Mouse (Mus musculus): ENCODE data around the gene Tbc1d10a.

Tbc1d10a gene

DNA sequence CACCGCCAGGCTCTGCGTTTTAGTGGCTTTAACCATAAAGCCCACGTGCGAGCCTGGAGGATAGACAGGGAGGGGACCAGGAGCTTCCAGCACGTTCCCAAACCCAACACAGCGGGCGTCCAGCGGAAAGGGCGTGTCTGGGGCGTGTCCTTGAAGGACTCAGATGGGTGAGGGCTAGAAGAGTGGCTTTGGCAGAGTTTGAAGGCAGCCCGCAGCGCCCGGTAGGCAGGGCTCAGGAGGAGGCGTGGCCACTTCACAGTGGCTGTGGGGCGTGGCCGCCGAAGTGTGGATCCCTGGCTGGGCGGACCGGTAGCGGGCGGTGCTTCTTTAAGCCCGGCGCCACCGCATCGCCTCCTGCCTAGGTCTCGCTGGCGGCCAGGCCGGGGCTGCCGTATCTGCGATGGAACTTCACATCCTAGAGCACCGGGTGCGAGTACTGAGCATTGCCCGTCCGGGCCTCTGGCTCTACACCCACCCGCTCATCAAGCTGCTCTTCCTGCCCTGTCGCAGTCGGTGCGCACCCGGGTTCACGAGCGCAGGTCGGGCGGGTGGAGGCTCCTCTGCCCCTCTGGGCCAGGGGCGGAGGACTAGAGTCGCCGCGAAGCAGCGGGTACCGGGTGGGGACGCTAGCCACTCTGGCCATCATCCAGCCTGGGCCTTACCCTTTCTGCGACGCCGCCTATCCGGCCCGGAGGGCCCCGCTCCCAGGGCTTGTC lies 31.5 kb downstream of the Tbc1d10a start, which contains the start of gene Castor1:
Castor1 (plus strand) TSS at position 312 of the 716 bp plus-strand sequence.
- peak; percentile 29 for DNase-seq

DNA sequence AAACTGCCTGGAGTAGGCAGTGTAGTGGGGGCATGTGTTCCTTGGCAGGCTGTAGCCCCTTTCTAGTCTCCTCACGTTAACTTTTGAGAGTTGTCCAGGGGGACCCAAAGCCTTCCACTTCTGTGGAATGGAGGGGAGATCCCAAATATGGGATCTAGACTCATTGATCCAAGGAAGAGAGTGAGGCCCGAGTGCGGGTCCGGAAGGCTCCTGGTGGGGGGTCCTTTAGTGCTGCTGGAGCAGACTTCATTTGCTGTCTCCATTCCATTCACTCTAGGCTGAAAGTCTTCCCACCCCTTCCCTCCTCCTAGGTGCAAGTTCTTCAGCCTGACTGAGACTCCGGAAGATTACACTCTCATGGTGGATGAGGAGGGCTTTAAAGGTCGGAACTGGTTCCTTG lies 32.0 kb downstream of the Tbc1d10a start:
- DNase-seq, result no peak

DNA sequence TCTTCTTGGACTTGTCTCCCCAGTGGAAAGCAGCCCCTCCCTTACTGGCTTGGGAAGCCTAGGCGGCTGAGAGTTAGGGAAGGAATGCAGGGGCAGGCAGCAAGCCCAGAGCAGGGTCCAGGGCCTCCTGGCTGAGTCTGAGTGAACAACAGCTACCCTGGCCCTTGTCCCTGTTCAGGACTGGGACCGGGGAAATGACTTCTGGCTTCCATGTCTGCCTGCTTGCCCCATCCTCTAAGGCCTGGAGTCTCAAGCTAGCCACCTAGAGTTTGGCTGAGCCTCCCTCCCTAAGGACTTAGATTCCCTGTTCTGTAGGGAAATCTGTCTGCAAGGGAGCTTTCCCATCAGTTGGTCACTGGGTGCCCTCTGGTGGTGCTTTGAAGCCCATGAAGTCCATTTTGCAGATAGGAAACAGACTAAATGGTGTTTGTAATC lies 32.7 kb downstream of the Tbc1d10a start:
- peak; percentile 44 for DNase-seq

DNA sequence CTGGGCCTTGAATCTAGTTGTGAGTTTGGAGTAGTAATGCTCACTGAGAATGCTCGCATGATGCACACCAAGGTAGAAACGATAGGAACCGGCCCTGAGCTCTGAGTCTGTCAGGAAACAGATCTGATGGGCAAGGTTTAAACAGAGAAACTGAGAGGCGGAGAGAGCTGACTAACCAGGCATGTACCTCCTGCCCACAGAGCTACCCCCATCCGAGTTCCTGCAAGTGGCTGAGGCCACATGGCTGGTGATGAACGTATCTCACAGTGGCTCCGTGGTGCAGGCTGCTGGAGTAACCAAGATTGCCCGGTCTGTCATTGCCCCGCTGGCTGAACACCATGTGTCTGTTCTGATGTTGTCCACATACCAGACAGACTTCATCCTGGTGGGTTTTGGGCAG lies 33.3 kb downstream of the Tbc1d10a start:
- DNase-seq, result no peak

DNA sequence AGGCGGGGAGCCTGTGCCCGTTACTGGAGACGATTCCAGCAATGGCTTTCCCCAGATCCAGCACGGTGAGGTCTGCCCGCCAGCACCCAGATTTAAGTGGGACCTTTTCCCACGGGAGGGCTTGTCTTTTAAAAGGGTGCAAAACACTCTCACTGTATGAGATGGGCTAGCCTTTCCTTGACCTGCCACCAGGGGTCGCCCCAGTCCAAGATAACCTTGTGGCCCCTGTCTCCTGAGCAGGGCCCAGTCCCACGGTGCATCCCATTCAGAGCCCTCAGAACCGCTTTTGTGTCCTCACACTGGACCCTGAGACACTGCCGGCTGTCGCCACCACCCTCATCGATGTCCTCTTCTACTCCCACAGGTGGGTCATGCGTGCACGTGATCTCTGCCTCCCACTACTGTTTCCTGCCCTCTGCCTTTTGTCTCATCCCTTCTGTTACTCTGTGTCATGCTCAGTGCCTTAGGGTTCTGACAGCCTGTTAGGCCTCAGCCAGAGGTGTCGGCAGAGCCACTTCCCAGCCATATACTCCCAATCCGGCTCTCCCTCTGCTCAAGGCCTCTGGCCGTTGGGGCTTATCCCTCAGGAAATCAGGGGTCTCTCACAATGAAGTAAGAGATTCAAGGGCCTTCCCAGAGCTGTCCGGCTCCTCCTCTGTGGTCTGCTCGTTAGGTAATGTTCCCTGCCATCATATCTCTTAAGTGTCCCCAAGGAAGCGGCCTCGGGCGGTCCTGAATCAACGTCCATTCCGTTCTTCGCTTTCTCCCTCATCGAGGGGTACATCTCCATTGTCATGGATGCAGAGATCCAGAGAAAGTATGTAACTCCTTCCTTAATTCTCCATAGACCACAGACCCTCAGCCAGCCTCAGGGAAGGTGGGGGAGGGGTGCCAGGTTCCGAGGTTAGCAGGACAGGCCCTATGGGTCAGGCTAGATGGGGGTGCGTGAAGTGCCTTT lies 34.1 kb downstream of the Tbc1d10a start:
- peak; percentile 74 for DNase-seq

DNA sequence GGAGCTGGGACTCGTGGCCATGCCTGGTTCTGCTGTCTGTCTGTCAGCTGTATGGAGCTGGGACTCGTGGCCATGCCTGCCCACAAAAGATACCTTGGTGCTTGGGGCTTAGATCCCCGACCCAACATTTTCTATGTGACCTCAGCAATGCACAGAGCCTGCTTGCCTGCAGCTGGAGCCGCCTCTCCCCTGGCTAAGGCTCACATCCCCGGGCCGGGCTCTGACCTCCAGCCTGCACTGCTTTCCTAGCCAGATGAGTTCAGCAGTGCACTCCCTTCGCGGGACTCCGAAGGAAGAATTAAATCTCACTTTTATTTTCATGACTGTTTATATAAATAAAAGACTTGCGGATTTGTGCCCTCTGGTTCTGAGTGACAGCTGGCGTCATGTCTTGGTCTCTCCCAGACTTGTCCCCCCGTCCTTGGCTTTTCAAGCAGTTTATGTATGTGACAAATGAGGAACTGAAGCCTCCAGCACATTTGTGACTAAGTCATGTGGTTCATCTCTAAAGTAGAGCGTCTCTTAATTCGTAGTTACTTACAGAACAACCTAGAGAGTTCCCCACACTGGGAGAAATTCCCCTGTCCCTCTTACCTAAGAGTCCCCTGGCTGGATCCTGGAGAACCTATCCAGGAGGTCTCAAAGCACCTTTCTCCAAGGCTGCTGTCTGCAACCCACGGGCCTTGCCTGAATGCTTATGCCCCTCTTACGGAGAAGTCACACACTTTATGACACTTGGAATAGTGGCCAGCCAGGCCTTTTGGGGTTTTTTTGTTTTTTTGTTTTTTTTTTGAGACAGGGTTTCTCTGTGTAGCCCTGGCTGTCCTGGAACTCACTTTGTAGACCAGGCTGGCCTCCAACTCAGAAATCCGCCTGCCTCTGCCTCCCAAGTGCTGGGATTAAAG lies 35.7 kb downstream of the Tbc1d10a start:
- no peak for DNase-seq

DNA sequence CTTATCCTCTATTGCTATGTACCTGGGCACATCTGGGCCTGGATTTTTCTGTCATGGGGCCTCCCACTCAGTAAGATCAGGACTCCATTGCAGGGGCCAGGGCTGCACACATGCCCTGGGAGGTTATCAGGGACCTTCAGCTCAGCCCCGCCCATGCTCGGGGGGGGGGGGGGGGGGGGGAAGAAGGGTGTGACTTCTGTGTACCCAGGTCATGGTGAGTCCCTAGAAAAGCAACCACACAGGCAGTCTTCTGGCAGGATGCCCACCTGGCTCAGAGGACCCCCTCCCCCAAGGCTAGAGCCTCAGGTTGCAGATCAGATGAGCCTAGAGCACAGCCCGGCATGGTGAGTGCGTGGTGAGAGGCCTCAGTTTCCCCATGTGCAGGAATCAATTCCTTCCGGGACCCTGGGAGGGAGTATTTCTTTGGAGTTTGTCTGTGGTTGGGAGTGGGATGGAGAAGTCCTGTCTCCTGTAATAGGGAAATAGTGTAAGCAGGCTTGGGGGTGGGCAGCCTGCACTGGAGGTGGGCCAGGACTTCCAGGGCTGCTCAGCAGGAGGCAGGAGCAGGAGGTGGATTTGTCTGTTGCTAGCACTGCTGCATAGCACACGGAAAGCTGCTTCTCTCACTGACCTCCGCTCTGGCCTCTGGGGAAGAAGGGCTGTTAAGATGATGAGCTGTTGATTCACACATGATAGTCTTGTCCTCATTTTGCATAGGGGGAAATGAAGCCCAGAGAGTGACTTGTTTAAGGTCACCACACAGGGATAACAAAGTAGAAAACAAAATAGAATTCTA lies 37.0 kb downstream of the Tbc1d10a start:
- DNase-seq, result no peak

DNA sequence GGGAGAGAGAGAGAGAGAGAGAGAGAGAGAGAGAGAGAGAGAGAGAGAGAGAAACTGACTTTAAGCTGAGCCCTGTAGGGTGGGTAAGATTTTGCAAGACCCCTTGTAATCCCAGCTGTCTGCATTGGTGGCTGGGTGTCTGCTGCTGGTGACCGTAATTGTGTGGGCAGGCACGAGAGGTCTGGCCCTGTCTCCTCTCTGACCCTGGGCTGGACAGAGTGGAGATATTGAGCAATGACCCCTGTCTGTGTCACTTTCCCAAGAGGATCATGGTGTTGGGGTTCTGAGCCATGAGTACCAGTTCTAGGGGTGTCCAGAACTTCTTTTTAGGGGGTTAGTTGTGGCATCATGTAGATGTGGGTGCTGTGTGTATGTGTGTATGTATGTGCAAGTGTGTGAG lies 37.6 kb downstream of the Tbc1d10a start:
- no peak for DNase-seq

DNA sequence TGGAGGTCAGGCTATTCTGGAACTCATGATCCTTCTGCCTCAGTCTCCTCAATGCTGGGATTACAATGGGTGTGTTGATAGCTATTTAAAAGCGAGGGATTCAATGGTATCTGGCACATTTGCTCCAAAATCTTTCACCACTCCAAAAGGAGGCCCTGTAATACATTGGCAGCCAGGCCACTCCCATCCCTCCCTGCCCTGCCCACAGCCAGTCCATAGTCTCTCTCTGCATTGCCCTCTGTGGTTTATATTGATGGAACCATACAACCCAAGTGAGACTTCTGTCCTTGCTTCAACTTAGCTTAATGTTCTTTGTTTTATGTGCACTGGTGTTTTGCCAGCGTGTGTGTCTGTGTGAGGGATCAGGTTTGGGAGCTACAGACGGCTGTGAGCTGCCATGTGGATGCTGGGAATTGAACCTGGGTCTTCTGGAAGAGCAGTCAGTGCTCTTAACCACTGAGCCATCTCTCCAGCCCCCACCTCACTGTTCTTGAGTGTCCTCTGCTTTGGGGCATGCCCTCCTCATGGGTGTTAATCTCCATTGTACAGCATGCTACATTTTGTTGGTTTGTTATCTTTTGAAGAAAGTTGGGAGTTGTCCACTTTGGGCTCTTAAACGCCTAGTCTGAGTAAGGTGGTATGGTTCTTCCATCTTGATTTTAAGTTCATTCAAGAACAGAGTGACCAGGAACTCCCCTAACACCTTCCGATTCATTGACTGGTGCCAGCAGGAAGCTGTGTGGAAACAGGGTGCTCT lies 40.2 kb downstream of the Tbc1d10a start:
- no peak for DNase-seq

DNA sequence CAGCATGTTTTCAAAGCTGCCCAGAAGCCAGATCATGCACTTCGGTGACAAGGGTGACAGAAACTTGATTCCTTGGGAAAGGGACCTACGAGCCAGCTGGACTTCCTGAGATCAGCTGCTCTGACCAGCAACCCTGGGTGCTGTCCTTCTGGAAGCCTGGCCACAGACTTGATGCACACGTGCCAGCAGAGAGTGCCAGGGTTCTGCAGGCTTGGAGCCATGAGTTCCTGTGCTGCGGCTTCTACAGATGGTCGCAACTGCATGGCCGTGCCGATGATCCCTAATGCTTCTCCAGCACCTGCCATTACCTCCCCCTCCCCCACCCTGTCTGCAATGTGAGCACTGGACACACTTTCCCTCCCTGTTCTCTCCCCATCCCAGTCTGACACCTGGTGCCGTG lies 41.9 kb downstream of the Tbc1d10a start:
- DNase-seq, result peak; percentile 82

DNA sequence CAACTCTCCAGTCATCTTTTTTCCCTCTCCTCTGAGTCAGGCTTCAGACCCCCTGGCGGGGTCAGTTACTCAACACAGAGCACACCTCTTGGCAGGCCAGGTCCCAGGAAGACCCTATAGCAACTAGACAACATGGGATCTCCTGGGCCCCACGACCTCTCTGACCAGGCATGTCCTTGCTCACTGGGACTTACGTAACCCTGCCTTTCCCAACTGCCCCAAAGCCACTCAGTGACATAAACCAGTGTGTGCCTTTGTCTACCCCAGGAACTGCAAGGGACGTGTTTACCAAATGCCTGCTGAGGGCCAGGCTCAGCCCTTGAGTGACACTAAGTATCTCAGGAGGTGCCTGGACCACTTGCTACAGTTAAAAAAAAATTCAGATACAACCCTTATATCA lies 43.3 kb downstream of the Tbc1d10a start:
- no peak for DNase-seq

DNA sequence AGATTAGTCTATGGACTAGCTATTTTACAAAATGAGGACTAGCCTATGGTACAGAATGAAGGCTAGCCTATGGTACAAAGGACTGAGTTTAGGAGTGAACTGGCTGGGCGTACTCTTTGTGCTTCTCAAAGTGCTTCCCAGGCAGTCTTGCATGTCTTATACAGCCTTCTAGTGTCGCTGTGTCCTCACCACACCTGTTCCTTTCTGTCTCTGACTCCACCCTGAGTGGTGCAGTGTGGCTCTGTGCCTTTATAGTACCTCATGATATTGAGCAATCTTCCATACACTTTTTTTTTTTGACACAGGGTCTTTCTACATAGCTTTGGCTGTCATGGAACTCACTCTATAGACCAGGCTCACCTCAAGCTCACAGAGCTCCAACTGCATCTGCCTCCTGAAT lies 44.8 kb downstream of the Tbc1d10a start:
- no peak for DNase-seq

DNA sequence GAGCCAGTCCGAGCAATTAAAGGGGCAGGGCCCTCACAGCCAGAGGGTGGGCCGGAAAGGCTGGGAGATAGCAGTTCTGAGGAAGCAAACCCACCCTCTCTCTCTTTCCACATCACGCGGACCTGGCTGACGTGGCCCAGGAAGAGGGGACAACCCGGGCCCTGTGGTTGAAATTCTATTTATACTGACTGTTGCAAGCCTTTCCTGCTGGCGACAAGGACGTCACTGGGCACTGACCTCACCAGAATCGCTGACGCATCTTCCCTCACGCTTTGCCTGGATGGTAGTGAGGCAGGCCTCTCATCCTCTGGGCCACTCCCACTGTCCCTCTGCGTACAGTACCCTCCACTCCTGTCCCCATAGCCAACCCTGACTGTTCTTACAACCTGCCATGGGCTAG lies 46.1 kb downstream of the Tbc1d10a start:
- no peak for DNase-seq

DNA sequence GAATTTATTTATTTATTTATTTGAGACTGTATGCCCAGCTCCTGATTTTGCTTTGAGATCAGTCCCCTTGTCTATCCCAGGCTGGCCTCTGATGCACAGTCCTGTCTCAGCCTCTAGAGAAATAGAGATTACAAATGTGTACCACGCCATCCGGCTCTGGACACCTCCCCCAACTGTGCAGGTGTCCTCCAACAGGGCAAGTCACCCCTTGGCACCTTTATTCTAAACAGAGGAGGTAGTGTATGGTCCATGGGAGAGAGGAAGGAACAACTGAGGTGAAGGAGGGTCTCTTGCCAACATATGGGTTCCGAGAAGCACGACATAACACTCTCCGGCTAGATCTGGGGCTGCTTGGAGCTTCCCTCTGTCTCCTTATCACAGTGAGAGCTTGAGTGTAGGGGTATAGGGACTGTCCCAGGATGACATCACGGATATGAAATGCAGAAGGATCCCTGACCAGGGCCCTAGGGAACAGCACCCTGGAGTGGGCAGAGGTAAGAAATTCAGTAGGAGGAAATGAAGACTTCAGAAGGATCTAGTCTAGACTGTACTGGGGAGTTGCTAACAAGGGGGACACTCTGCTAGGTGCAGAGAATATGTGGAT lies 48.6 kb downstream of the Tbc1d10a start:
- DNase-seq, result no peak

DNA sequence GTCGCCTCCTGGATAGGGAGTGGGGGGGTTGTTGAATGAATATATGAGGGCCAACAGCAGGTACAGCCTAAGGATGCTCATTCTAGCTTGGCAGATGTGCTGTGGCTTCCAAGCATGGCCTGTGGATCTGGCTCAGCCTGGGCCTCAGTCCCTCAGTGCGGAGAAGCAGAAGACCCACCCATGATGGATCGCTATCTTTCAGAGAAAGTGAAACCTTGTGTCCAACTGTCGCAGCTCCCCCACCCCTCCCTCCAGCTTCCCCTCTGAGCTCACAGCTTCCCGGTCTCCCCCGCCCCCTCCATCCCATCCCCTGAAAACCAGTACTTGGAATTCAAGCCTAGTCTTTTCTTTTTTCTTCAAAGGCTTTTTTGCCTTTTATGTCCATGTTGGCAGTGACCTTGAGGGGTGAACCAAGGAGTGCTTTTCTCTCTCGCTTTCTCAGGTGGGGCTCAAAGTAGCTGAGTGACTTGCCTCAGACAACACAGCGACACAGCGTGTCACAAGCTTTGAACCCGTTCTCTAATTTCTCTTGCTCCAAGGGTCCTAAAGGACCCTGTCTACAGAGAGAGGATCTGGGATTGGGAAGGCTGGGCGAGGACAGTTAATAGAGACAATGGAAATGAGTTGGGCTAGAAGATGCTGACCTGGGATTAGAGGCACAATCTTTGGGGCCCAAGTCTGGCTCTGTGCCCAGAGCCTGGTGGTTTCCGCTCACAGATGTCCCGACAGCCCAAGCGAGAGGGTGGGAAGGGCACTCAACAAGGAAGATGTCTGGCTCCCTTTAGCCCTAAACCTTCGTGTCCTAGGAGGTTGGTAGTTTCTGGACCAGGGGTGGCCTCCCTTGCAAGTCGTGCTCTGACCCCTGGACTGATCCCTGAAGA lies 49.3 kb downstream of the Tbc1d10a start, which contains the start of gene Osm:
Osm (plus strand) TSS at position 756 of the 881 bp plus-strand sequence.
- no peak for DNase-seq

DNA sequence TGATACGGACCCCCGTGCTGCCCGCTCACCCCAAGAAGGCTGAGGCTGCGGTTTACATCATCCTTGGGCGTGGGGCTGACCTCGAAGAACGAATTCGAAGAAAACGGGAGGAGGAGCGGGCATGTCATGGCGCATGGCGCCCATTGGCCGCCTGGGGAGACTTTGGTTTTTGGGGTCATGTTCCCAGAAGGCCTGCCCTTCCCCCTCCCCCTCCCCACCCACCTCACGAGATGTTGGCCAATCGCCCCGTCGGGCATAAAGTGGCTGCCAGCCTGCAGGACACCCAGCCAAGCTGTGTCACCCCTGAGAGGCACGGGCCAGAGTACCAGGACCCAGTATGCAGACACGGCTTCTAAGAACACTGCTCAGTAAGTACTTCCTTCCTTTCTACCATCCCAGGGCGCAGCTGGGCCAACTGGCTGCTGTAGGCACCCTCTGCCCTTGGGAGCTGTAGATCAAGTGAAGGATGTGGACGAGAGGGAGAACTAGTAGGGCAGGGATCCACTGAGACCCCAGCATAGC lies 50.0 kb downstream of the Tbc1d10a start:
- no peak for DNase-seq

DNA sequence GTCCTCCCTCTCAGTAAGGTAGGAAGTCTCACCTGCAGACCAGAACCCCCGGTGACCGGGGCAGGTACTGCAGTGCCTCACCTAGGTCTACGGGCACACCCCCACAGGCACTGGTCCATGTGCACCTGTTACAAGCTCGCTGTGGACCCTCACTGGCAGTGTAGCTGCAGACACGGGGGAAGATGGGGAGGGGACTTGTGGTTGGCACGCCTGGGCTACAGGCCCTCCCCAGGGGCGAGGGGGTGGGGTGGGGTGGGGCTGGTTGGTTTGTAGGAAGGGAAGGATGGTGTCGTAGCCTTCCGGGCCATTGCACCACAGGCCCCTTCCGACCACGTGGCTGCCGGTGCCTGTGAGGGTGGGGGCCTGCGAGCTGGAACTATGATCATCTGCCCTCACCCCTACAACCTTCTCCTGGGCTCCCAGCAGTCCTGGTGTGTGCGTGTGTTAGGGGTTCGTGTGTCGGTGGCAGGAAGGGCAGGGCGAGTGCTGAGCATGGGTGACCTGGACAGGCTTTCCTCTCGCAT lies 50.9 kb downstream of the Tbc1d10a start:
- no peak for DNase-seq

DNA sequence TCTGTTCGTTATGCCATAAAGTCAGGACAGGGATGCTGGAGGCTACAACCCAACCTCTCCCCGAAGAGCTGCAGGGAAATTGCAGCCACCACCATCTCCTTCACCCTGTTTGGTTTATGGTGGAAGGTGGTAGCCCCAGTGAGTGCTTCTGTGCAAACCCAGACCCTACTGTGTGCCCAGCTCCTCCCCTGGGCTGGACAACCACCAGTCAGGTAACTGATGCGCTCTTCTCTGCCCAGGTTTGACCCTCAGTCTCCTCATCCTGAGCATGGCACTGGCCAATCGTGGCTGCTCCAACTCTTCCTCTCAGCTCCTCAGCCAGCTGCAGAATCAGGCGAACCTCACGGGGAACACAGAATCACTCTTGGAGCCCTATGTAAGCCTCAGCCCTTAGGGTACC lies 51.6 kb downstream of the Tbc1d10a start:
- no peak for DNase-seq

DNA sequence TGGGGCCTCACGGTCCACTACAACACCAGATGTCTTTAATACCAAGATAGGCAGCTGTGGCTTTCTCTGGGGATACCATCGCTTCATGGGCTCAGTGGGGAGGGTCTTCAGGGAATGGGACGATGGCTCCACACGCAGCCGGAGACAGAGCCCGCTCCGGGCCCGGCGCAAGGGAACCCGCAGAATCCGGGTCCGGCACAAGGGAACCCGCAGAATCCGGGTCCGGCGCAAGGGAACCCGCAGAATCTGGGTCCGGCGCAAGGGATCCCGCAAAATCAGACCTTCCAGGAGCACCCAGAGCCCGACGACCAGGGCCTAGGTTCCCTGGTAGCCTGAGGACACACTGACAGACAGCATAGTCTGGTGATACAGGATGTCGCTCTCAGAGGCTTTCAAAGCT lies 53.1 kb downstream of the Tbc1d10a start:
- DNase-seq, result no peak
